ENCODE assay signal across 9 mouse cellular contexts in genomic region chr11:104272352-104272751, GRCm38 (mm10). TPM values are rescaled to one million over a fixed set of nuclear protein-coding genes. Genes with fewer than 3 reads are reported as not detected.
DNase-seq lines count a peak whose midpoint lies in the region; ATAC-seq and TF ChIP-seq lines count a peak whose summit lies in the region.
"Had no signal": no experiment of that assay in that cellular context is flagged by ENCODE, and none has a peak within 500 bp of the region (broad histone marks: within the 10 kb centered on the region; RNA-seq: fewer than 3 reads in every experiment).

No protein-coding gene starts in this region.

- peaks cover 13% of the 10 kb centered on the region; the same call in 1 of the 2 replicates for H3K4me1 ChIP-seq in midbrain, embryonic 14.5 days (ENCODE audit: control insufficient read depth, insufficient read depth, low read length)
- H3K4me1 ChIP-seq in midbrain, embryonic 15.5 days = peaks cover 13% of the 10 kb centered on the region

- H3K27ac ChIP-seq in midbrain, embryonic 14.5 days (replicated peaks; ENCODE audit: low read depth, low read length) = peak overlapping the region; percentile 37; the same call in 1 of the 2 replicates
- no peak overlapping the region for H3K27ac ChIP-seq in midbrain, embryonic 15.5 days
- H3K27ac ChIP-seq in left cerebral cortex, adult 2 months = peak overlapping the region; percentile 84
- H3K27ac ChIP-seq: heart, embryonic 13.5 days had no signal

- H3K4me3 ChIP-seq in midbrain, embryonic 14.5 days (replicated peaks; ENCODE audit: low read depth, low read length) = no peak overlapping the region
- H3K4me3 ChIP-seq in midbrain, embryonic 15.5 days = no peak overlapping the region
- H3K4me3 ChIP-seq in left cerebral cortex, adult 2 months = no peak overlapping the region
- H3K4me3 ChIP-seq: heart, embryonic 13.5 days had no signal

- DNase-seq in midbrain, embryonic 14.5 days = peak; percentile 14
- DNase-seq in cerebellum, adult 9-10 months = peak; percentile 97
- peak; percentile 68 to 71 for DNase-seq in heart, adult 9 months (ENCODE audit: low spot score in 2 of 2)
- DNase-seq in left cerebral cortex, adult 2 months (ENCODE audit: extremely low spot score in 1 of 2, low spot score in 2 of 2) = peak; percentile 68 to 78
- DNase-seq in testis, postnatal 14 days (ENCODE audit: low spot score) = no peak
- no peak for DNase-seq in thymus, postnatal 14 days
- DNase-seq in thymus, postnatal 10 days (ENCODE audit: low spot score in 2 of 2) = no peak

- H3K4me2 ChIP-seq in midbrain, embryonic 14.5 days (ENCODE audit: low read length) = no peak overlapping the region
- H3K4me2 ChIP-seq in midbrain, embryonic 15.5 days = no peak overlapping the region
- H3K4me2 ChIP-seq: heart, embryonic 13.5 days had no signal

- H3K9me3 ChIP-seq in midbrain, embryonic 14.5 days (ENCODE audit: control insufficient read depth, low read length) = no peaks in the 10 kb centered on the region
- no peaks in the 10 kb centered on the region for H3K9me3 ChIP-seq in midbrain, embryonic 15.5 days
- H3K9me3 ChIP-seq: heart, embryonic 13.5 days had no signal

- intact Hi-C loops in left cerebral cortex, adult 2 months (cut with DNase I) = no loop called here

- H3K27me3 ChIP-seq in midbrain, embryonic 14.5 days (ENCODE audit: control insufficient read depth, insufficient read depth, low read length) = no peaks in the 10 kb centered on the region
- no peaks in the 10 kb centered on the region for H3K27me3 ChIP-seq in midbrain, embryonic 15.5 days (replicated peaks)
- H3K27me3 ChIP-seq: heart, embryonic 13.5 days had no signal

- no peaks in the 10 kb centered on the region for H3K36me3 ChIP-seq in midbrain, embryonic 14.5 days (ENCODE audit: control insufficient read depth, insufficient read depth, low read length)
- H3K36me3 ChIP-seq in midbrain, embryonic 15.5 days (replicated peaks) = no peaks in the 10 kb centered on the region
- H3K36me3 ChIP-seq: heart, embryonic 13.5 days had no signal

- 46% methylated on average over 8 of the region's 8 CpGs for WGBS in midbrain, embryonic 14.5 days
- 63% methylated on average over 8 of the region's 8 CpGs for WGBS in midbrain, embryonic 15.5 days

- TF ChIP-seq CTCF in left cerebral cortex, adult 2 months (IDR thresholded peaks at IDR 0.05) = no peak

- no peak for ATAC-seq in midbrain, embryonic 14.5 days (ENCODE audit: low FRiP score, low TSS enrichment)
- ATAC-seq in midbrain, embryonic 15.5 days (replicated peaks) = no peak; the same call in 1 of the 2 replicates

- no peak overlapping the region for H3K9ac ChIP-seq in midbrain, embryonic 14.5 days (replicated peaks; ENCODE audit: low read length)
- H3K9ac ChIP-seq in midbrain, embryonic 15.5 days = no peak overlapping the region
- H3K9ac ChIP-seq: heart, embryonic 13.5 days had no signal

RNA-seq across cellular contexts. Expression of gene Mapt, which starts 41.2 kb away (rescaled TPM):
- polyA plus RNA-seq in midbrain, embryonic 14.5 days (2014; fragmentation: Nextera tagmentation; extraction: Ambion mirVana) = 836 and 875 TPM in 2 replicates
- 1,028 and 1,112 TPM in 2 replicates for polyA plus RNA-seq in midbrain, embryonic 15.5 days (2015; fragmentation: Nextera tagmentation; extraction: Ambion mirVana)
- total RNA-seq in left cerebral cortex, adult 2 months (2021) = 100 to 1,000 TPM; 353 to 364 TPM

Comparison
In these comparisons a context has a peak if more than half of its experiments do, and no peak if none do; other contexts are left out.
1. DNase-seq: peak in midbrain, embryonic 14.5 days (single experiment), cerebellum, adult 9-10 months (single experiment), heart, adult 9 months (2 of 2) and left cerebral cortex, adult 2 months (2 of 2); none in testis, postnatal 14 days (single experiment), thymus, postnatal 14 days (single experiment) and thymus, postnatal 10 days (0 of 2).